Mouse (Mus musculus): Measurements from ENCODE around the gene Spns2. TPM values are rescaled to one million over a fixed set of nuclear protein-coding genes. Genes with fewer than 3 reads are reported as not detected.

Gene Spns2
- polyA plus RNA-seq, 1 experiment, result not detected

- Histone ChIP-seq H3K4me1 (ENCODE audit: control insufficient read depth, insufficient read depth, low read length) (no peaks in the 10 kb centered on the region), H3K4me3 (ENCODE audit: insufficient read depth, low read length) (peak overlapping the region; percentile 45), H3K27ac (ENCODE audit: insufficient read depth, low read depth, low read length) (no peak overlapping the region)
- TF ChIP-seq POLR2A (IDR thresholded peaks at IDR 0.05; ENCODE audit: borderline replicate concordance, low read depth, low read length) (no peak), CTCF (IDR thresholded peaks at IDR 0.05; ENCODE audit: low read depth, low read length) (no peak)
Measured at GRCm38 (mm10) chr11:72488753-72489271, 892 bp downstream of the Spns2 start.

GRCm38 (mm10) chr11:72487739-72488138 lies 2.0 kb downstream of the Spns2 start:
- TF ChIP-seq POLR2A (IDR thresholded peaks at IDR 0.05; ENCODE audit: borderline replicate concordance, low read depth, low read length), result no peak
- TF ChIP-seq CTCF (IDR thresholded peaks at IDR 0.05; ENCODE audit: low read depth, low read length), result no peak
- H3K27ac ChIP-seq (ENCODE audit: insufficient read depth, low read depth, low read length), result no peak overlapping the region
- H3K4me3 ChIP-seq (ENCODE audit: insufficient read depth, low read length), result no peak overlapping the region
- H3K4me1 ChIP-seq (ENCODE audit: control insufficient read depth, insufficient read depth, low read length), result no peaks in the 10 kb centered on the region

GRCm38 (mm10) chr11:72487171-72487570 lies 2.5 kb downstream of the Spns2 start:
- H3K4me1 ChIP-seq (ENCODE audit: control insufficient read depth, insufficient read depth, low read length), result no peaks in the 10 kb centered on the region
- H3K27ac ChIP-seq (ENCODE audit: insufficient read depth, low read depth, low read length), result no peak overlapping the region
- no peak overlapping the region for H3K4me3 ChIP-seq (ENCODE audit: insufficient read depth, low read length)
- no peak for TF ChIP-seq CTCF (IDR thresholded peaks at IDR 0.05; ENCODE audit: low read depth, low read length)
- TF ChIP-seq POLR2A (IDR thresholded peaks at IDR 0.05; ENCODE audit: borderline replicate concordance, low read depth, low read length), result no peak

- no peak overlapping the region for H3K27ac ChIP-seq (ENCODE audit: insufficient read depth, low read depth, low read length)
- no peak overlapping the region for H3K4me3 ChIP-seq (ENCODE audit: insufficient read depth, low read length)
- no peaks in the 10 kb centered on the region for H3K4me1 ChIP-seq (ENCODE audit: control insufficient read depth, insufficient read depth, low read length)
- no peak for TF ChIP-seq POLR2A (IDR thresholded peaks at IDR 0.05; ENCODE audit: borderline replicate concordance, low read depth, low read length)
- no peak for TF ChIP-seq CTCF (IDR thresholded peaks at IDR 0.05; ENCODE audit: low read depth, low read length)
Measured at GRCm38 (mm10) chr11:72485960-72486359, 3.7 kb downstream of the Spns2 start.

GRCm38 (mm10) chr11:72485157-72485556 lies 4.5 kb downstream of the Spns2 start:
- Histone ChIP-seq H3K4me1 (ENCODE audit: control insufficient read depth, insufficient read depth, low read length) (no peaks in the 10 kb centered on the region), H3K27ac (ENCODE audit: insufficient read depth, low read depth, low read length) (no peak overlapping the region), H3K4me3 (ENCODE audit: insufficient read depth, low read length) (no peak overlapping the region)
- TF ChIP-seq POLR2A (IDR thresholded peaks at IDR 0.05; ENCODE audit: borderline replicate concordance, low read depth, low read length) (no peak), CTCF (IDR thresholded peaks at IDR 0.05; ENCODE audit: low read depth, low read length) (no peak)

- TF ChIP-seq POLR2A (IDR thresholded peaks at IDR 0.05; ENCODE audit: borderline replicate concordance, low read depth, low read length), result no peak
- no peak for TF ChIP-seq CTCF (IDR thresholded peaks at IDR 0.05; ENCODE audit: low read depth, low read length)
- peaks cover 1% of the 10 kb centered on the region for H3K4me1 ChIP-seq (ENCODE audit: control insufficient read depth, insufficient read depth, low read length)
- H3K4me3 ChIP-seq (ENCODE audit: insufficient read depth, low read length), result no peak overlapping the region
- H3K27ac ChIP-seq (ENCODE audit: insufficient read depth, low read depth, low read length), result no peak overlapping the region
Measured at GRCm38 (mm10) chr11:72484549-72484948, 5.2 kb downstream of the Spns2 start.

- peaks cover 4% of the 10 kb centered on the region for H3K4me1 ChIP-seq (ENCODE audit: control insufficient read depth, insufficient read depth, low read length)
- TF ChIP-seq POLR2A (IDR thresholded peaks at IDR 0.05; ENCODE audit: borderline replicate concordance, low read depth, low read length) (no peak), CTCF (IDR thresholded peaks at IDR 0.05; ENCODE audit: low read depth, low read length) (no peak)
- H3K4me3 ChIP-seq (ENCODE audit: insufficient read depth, low read length), result no peak overlapping the region
- H3K27ac ChIP-seq (ENCODE audit: insufficient read depth, low read depth, low read length), result no peak overlapping the region
Measured at GRCm38 (mm10) chr11:72481952-72482351, 7.8 kb downstream of the Spns2 start.

- H3K27ac ChIP-seq (ENCODE audit: insufficient read depth, low read depth, low read length), result no peak overlapping the region
- TF ChIP-seq POLR2A (IDR thresholded peaks at IDR 0.05; ENCODE audit: borderline replicate concordance, low read depth, low read length) (no peak), CTCF (IDR thresholded peaks at IDR 0.05; ENCODE audit: low read depth, low read length) (no peak)
- peaks cover 4% of the 10 kb centered on the region for H3K4me1 ChIP-seq (ENCODE audit: control insufficient read depth, insufficient read depth, low read length)
- H3K4me3 ChIP-seq (ENCODE audit: insufficient read depth, low read length), result no peak overlapping the region
Measured at GRCm38 (mm10) chr11:72481313-72481712, 8.4 kb downstream of the Spns2 start.

GRCm38 (mm10) chr11:72479499-72479898 lies 10.2 kb downstream of the Spns2 start:
- H3K4me3 ChIP-seq (ENCODE audit: insufficient read depth, low read length), result no peak overlapping the region
- no peak for TF ChIP-seq POLR2A (IDR thresholded peaks at IDR 0.05; ENCODE audit: borderline replicate concordance, low read depth, low read length)
- TF ChIP-seq CTCF (IDR thresholded peaks at IDR 0.05; ENCODE audit: low read depth, low read length), result no peak
- peaks cover 4% of the 10 kb centered on the region for H3K4me1 ChIP-seq (ENCODE audit: control insufficient read depth, insufficient read depth, low read length)

GRCm38 (mm10) chr11:72478228-72478627 lies 11.5 kb downstream of the Spns2 start:
- no peak for TF ChIP-seq POLR2A (IDR thresholded peaks at IDR 0.05; ENCODE audit: borderline replicate concordance, low read depth, low read length)
- TF ChIP-seq CTCF (IDR thresholded peaks at IDR 0.05; ENCODE audit: low read depth, low read length), result no peak
- H3K27ac ChIP-seq (ENCODE audit: insufficient read depth, low read depth, low read length), result no peak overlapping the region
- H3K4me3 ChIP-seq (ENCODE audit: insufficient read depth, low read length), result no peak overlapping the region
- peaks cover 4% of the 10 kb centered on the region for H3K4me1 ChIP-seq (ENCODE audit: control insufficient read depth, insufficient read depth, low read length)

More at GRCm38 (mm10) chr11:72479499-72479898, 10.2 kb downstream of the Spns2 start:
- H3K27ac ChIP-seq (ENCODE audit: insufficient read depth, low read depth, low read length), result no peak overlapping the region

- no peak overlapping the region for H3K4me3 ChIP-seq (ENCODE audit: insufficient read depth, low read length)
- TF ChIP-seq POLR2A (IDR thresholded peaks at IDR 0.05; ENCODE audit: borderline replicate concordance, low read depth, low read length), result no peak
- TF ChIP-seq CTCF (IDR thresholded peaks at IDR 0.05; ENCODE audit: low read depth, low read length), result no peak
- peaks cover 4% of the 10 kb centered on the region for H3K4me1 ChIP-seq (ENCODE audit: control insufficient read depth, insufficient read depth, low read length)
- H3K27ac ChIP-seq (ENCODE audit: insufficient read depth, low read depth, low read length), result no peak overlapping the region
Measured at GRCm38 (mm10) chr11:72477653-72478052, 12.1 kb downstream of the Spns2 start.
